Mouse (Mus musculus) retina, postnatal 7 days (tissue): Measurements from ENCODE around the gene Rnf169.
A peak's percentile ranks its signal among the peaks of the same experiment; 100 is the strongest.

Experiments used
- DNase-seq: peaks from one replicate; pipeline ENCODE4 v3.0.0-alpha.2; 2012; ENCODE audit warnings: low read depth, low spot score

The Rnf169 gene

GRCm38 (mm10) chr7:99980132-99980591 lies at the start of gene Rnf169:
Gene Rnf169, minus strand, starts transcription at chr7:99980448.
- DNase-seq = peak; percentile 85

- peak; percentile 31 for DNase-seq
Measured at GRCm38 (mm10) chr7:100029307-100029706, 49.1 kb upstream of the Rnf169 start.

- no peak for DNase-seq
Measured at GRCm38 (mm10) chr7:100027353-100027752, 47.1 kb upstream of the Rnf169 start.

DNA sequence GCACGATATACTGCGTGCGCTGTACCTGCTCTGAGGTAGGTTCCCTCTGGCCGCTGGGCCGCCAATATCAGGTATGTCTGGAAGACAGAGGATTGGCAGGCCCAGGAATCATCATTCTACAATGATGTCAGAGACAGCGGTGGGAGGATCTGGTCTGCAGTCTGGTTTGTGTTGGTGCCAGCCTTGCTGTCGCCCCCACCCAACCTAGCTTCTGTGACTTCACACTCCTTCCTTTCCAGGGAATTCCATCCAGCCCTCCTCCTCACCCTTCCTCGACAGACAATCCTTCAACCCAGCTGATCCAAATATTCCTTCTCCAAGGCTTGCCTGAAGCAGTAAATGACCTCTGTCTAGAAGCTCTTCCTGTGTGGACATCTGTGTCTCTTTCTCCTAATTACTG lies 36.8 kb upstream of the Rnf169 start:
- DNase-seq = no peak

GRCm38 (mm10) chr7:100014123-100014600 lies 33.9 kb upstream of the Rnf169 start:
- no peak for DNase-seq

- no peak for DNase-seq
Measured at GRCm38 (mm10) chr7:100012515-100012914, 32.3 kb upstream of the Rnf169 start.

DNA sequence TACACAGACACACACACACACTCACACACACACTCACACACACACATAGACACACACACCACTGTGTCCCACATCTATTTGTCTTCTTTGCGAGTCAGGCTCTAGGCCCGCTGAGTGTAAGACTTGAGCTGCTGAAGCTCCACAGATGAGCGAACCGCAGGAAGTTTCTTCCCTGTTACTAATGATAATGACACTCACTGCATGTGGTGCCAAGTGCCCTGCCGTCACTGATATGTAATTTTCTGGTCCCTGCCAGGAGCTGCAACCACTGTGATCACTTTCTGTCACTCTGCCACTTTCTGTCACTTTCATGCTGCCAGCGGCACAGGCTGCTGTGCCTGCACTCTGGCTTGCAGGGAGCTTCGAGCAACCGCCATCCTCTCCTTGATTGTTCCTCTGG lies 31.8 kb upstream of the Rnf169 start:
- no peak for DNase-seq

DNA sequence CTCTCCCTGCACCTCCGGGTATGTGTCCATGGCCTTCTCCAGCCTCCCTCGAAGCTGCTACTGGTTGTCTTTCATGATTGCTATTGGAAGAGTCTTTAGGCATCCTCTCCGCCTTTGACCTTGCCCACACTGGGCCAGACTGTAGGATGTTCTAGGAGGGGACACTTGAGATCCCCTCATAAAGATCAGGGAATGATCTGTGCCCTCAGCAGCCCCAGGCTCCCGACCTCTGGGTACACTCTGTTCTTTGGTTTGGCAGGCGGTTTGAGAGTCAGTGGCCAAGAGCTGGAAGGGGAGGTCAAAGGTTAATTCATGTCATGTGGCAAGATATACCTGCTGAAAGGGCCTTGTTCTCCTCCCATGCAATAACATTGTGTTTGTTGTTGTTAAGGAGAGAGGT lies 30.5 kb upstream of the Rnf169 start:
- DNase-seq = no peak

GRCm38 (mm10) chr7:100009640-100010039 lies 29.4 kb upstream of the Rnf169 start:
- peak; percentile 25 for DNase-seq

- DNase-seq = no peak
Measured at GRCm38 (mm10) chr7:100008765-100009164, 28.5 kb upstream of the Rnf169 start.

DNA sequence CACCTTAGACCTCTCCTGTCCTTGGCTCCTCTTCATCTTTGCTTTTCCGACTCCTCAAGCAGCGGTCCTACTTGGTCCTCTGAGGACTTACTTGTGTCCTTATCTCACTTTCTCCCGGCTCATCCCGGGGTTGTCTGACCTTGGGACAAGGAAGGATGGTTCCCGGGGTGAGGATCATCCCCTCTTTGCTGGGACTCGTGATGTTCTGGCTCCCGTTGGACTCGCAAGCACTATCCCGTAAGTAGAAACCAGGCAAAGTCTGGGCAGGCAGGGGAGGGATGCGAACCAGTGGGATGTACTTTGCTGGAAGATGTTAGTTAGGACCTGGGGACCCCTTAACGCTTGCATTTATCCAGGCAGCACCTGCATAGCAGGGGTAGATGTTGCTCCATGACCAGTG lies 26.2 kb upstream of the Rnf169 start:
- DNase-seq = no peak

GRCm38 (mm10) chr7:100005790-100006189 lies 25.5 kb upstream of the Rnf169 start, which contains the start of gene Chrdl2:
Gene Chrdl2, plus strand, starts transcription at chr7:100006172.
- DNase-seq = peak; percentile 32

DNA sequence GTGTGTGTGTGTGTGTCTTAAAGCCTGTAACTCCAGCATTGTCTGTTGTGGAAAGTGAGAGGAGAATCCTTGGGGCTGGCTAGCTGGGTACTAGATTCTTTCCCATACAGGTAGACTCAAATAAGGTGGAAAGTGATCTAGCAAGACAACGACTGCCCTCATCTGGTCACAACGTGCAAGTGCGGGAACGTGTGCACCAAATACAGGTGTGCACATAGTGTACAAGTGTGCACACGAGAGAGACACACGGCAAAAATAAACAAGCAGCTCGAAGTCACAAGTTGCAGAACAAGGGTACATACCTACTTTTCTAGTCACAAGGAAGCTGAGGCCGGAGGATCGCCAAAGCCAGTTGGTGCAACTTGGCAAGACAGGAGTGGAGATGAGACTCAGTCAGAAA lies 23.5 kb upstream of the Rnf169 start:
- DNase-seq = no peak

- DNase-seq = no peak
Measured at GRCm38 (mm10) chr7:99998668-99999067, 18.4 kb upstream of the Rnf169 start.

GRCm38 (mm10) chr7:99995186-99995585 lies 14.9 kb upstream of the Rnf169 start:
- no peak for DNase-seq

- no peak for DNase-seq
Measured at GRCm38 (mm10) chr7:99993159-99993558, 12.9 kb upstream of the Rnf169 start.

DNA sequence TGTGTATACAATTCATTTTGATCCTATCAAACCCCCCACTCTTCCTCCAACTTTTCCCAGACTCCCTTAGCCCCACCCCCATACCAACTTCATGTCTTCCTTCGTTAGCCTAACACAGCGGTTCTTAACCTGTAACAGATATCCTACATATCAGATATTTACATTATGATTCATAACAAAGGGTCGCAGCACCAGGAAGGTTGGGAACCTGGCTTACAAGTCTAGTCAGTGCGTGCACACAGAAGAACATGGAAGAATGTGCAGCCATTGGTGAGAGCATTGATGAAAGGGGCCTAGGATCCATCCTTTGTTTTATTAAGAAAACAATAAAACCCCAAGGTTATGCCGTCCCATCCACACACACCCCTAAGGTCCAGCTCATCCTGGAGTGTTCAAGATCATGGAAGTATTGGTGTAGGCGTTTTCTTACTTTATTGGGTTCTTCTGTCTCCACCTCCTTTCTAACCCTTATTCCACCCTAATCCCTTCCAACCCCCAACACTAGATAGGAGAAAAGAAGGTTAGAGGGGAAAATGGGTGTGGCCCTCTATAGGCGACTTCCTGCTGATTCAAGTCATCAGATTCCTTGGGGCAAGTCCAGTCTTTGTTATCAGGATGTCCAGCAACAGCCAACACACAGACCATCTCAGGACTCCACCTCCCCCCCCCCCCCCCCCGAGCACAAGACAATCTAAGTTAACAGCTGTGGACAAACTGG lies 10.9 kb upstream of the Rnf169 start:
- no peak for DNase-seq

- DNase-seq = no peak
Measured at GRCm38 (mm10) chr7:99989844-99990760, 9.9 kb upstream of the Rnf169 start.

- DNase-seq = peak; percentile 63
Measured at GRCm38 (mm10) chr7:99988725-99989124, 8.5 kb upstream of the Rnf169 start.

DNA sequence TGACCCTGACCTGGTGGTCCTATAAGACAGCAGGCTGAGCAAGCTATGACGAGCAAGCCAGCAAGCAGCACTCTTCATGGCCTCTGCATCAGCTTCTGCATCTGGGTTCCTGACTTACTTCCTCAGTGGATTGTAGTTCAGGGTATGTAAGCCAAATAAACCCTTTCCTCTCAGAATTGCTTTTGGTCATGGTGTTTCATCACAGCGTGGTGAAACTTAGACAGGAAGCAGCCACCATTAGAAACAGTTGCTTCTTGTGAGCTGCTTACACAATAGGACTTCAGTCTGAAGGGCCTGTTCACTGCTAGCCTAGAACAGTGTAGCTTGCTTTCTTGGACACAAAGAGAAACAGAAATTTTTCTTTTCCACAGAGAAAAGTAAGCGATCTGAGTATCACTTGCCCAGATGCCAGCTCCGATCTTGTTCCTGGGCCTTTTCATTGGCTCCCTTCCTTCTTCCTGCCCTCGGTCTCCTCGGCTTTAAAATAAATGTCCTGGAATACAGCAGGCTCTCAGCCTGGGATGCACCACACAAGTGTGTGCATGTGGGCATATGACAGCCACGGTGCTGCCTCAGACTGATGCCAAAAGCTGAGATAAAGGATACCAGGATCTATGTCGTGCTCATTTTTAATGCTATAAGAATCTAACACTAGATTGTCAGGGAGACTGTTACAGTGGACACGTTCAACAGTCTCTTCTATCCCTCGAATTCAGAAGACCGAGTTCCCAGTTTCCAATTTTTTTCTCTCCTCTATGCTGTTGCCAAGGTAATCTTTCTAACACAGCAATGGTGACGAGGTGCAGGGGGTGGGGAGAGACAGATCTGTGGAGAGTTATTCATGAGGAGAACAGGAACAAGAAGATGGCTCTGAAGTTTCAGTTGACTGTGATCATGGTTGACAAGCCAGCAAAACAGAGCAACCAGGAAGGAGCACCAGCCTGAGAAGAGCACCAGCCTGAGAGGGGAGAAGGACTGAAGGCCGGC lies 2.3 kb upstream of the Rnf169 start:
- DNase-seq = no peak

GRCm38 (mm10) chr7:99981311-99981710 lies 1.1 kb upstream of the Rnf169 start:
- DNase-seq = peak; percentile 65
